Mouse (Mus musculus): ENCODE data around the gene Eif2b1. TPM values are rescaled to one million over a fixed set of nuclear protein-coding genes. Genes with fewer than 3 reads are reported as not detected.
"Not testable (repeated sequence)": the region's sequence is repeated elsewhere in the genome, so short reads cannot be mapped to it uniquely, and the experiment has no call there.

The Eif2b1 gene
- polyA plus RNA-seq (2012; ENCODE audit: insufficient read depth, low replicate concordance) = 8.4 and 10.9 TPM in 2 replicates

DNA sequence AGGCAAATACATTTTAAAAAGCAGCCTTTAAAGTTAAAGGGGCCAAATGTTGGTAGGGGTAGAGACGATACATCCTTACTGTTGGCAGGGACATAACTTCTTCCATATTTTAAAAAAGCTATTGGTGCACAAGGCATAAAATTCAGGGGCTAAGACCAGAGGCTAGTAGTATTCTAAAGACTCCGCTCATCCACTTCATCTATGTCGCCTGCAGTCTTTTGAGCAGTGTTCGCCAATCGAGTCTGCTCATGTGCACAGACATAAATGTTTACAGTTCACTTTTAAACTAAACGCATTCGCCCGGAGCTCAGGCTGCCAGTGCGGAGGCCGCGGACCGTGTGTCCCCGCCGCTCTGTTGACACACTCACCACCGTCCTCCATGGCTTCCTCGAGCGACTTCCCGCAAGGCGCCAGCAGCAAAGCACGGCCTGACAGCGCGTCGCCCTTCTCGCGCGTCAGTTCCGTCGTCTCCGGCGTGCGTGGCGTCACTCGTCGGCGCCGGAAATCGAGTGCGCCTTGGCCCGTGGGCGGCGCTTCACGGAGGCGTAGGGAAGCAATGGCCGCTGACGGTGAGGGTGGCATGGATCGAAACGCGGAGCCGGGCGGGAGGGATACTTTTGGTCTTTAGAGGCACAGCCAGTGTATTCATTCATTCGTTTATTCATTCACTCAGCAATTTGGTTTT is at the start of gene Eif2b1, which contains the start of gene Gtf2h3:
TSS of gene Eif2b1 (minus strand) at position 499 of the 685 bp plus-strand sequence.
TSS of gene Gtf2h3 (plus strand) at position 508 of the 685 bp plus-strand sequence.
- TF ChIP-seq GATA1 (IDR thresholded peaks at IDR 0.05; ENCODE audit: borderline replicate concordance, low read length) = no peak
- peak; percentile 57; the same call in 1 of the 2 replicates for TF ChIP-seq FLI1 (IDR thresholded peaks at IDR 0.05; ENCODE audit: low read length)
- peak within 1 kb of the TSS; percentile 97 for H3K4me3 ChIP-seq (replicated peaks)
- H3K36me3 ChIP-seq (replicated peaks; ENCODE audit: low read length) = peaks cover 57% of the 10 kb centered on the region
- H3K27me3 ChIP-seq (replicated peaks) = no peaks in the 10 kb centered on the region
- H3K4me1 ChIP-seq = peaks cover 72% of the 10 kb centered on the region
- H3K9me3 ChIP-seq = no peaks in the 10 kb centered on the region

DNA sequence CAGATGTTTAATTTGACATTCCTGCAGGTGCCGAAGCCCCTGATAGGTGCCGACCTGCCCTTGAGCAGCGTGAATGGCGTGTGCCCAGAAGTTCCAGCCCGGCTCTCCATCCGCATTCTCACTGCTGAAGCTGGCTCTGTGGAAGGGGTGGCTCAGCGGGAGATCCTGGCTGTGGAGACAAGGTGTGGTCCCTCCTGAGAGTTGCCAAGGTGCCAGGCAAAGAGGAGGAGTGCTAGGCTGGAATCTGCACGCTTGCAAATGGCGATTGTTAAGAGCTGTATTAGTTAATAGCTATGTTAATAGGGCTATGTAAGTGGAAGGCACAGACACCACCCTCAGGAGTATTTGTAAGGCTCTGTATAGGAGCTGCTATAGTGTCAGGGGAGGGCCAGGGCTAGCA is 45.4 kb upstream of the Eif2b1 start:
- TF ChIP-seq GATA1 (IDR thresholded peaks at IDR 0.05; ENCODE audit: borderline replicate concordance, low read length) (no peak), FLI1 (IDR thresholded peaks at IDR 0.05; ENCODE audit: low read length) (no peak)

DNA sequence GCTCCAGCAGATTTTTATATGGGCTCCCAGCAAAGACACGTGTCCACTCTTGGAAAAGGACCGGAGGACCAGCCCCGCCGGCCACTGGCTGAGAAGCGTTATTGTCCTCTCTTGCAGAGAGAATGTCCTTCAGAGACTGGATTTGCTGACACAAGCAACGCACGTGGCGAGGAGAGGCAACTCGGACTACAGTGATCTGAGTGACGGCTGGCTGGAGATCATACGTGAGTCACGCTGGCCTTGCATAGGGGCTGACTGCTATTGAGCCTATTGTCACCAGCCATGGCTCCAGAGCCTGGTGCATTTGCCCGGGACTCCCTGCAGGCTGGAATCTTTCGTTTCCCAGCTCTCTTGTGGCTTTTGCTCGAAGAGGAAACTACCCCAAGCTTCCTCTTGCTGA is 44.0 kb upstream of the Eif2b1 start:
- TF ChIP-seq GATA1 (IDR thresholded peaks at IDR 0.05; ENCODE audit: borderline replicate concordance, low read length) (no peak), FLI1 (IDR thresholded peaks at IDR 0.05; ENCODE audit: low read length) (no peak)
- H3K4me3 ChIP-seq (replicated peaks) = peak overlapping the region; percentile 72
- no peaks in the 10 kb centered on the region for H3K27me3 ChIP-seq (replicated peaks)
- H3K36me3 ChIP-seq (replicated peaks; ENCODE audit: low read length) = no peaks in the 10 kb centered on the region
- peaks cover 57% of the 10 kb centered on the region for H3K4me1 ChIP-seq
- no peaks in the 10 kb centered on the region for H3K9me3 ChIP-seq

More for the DNA sequence above, 45.4 kb upstream of the Eif2b1 start:
- no peaks in the 10 kb centered on the region for H3K27me3 ChIP-seq (replicated peaks)
- H3K36me3 ChIP-seq (replicated peaks; ENCODE audit: low read length) = no peaks in the 10 kb centered on the region
- H3K4me1 ChIP-seq = peaks cover 55% of the 10 kb centered on the region
- no peaks in the 10 kb centered on the region for H3K9me3 ChIP-seq
- H3K4me3 ChIP-seq (replicated peaks) = no peak overlapping the region

GRCm38 (mm10) chr5:124621362-124621761 is 42.4 kb upstream of the Eif2b1 start:
- H3K9me3 ChIP-seq = no peaks in the 10 kb centered on the region
- no peaks in the 10 kb centered on the region for H3K36me3 ChIP-seq (replicated peaks; ENCODE audit: low read length)
- H3K4me3 ChIP-seq (replicated peaks) = no peak overlapping the region
- H3K27me3 ChIP-seq (replicated peaks) = no peaks in the 10 kb centered on the region
- H3K4me1 ChIP-seq = peaks cover 47% of the 10 kb centered on the region
- TF ChIP-seq GATA1 (IDR thresholded peaks at IDR 0.05; ENCODE audit: borderline replicate concordance, low read length) (no peak), FLI1 (IDR thresholded peaks at IDR 0.05; ENCODE audit: low read length) (no peak)

- peaks cover 48% of the 10 kb centered on the region for H3K4me1 ChIP-seq
Observed at GRCm38 (mm10) chr5:124618711-124619110, 39.8 kb upstream of the Eif2b1 start.

DNA sequence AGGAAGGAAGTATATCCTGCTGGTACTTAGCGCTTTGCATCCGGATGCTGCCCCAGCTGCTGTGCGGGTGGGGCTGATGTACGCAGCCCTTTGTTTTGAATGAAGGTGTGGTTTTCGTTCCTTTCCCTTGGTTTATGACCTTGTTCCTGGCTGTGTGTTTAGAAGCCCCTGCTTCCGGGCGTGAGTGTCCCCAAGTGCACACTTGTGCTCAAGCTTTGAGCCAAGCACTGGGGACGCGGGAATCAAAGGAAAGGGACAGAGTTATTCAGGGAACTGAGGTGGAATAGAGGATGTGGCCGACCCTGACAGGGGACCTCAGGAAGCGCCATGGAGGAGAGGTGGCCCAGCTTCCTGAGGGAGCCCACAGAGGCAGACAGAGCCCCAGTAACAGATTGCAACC is 35.8 kb upstream of the Eif2b1 start:
- Histone ChIP-seq H3K4me1 (peaks cover 28% of the 10 kb centered on the region), H3K36me3 (replicated peaks; ENCODE audit: low read length) (no peaks in the 10 kb centered on the region), H3K4me3 (replicated peaks) (no peak overlapping the region), H3K9me3 (peaks cover 3% of the 10 kb centered on the region; the same call in 1 of the 2 replicates), H3K27me3 (replicated peaks) (no peaks in the 10 kb centered on the region)
- TF ChIP-seq GATA1 (IDR thresholded peaks at IDR 0.05; ENCODE audit: borderline replicate concordance, low read length) = no peak
- no peak for TF ChIP-seq FLI1 (IDR thresholded peaks at IDR 0.05; ENCODE audit: low read length)

More at GRCm38 (mm10) chr5:124618711-124619110, 39.8 kb upstream of the Eif2b1 start:
- Histone ChIP-seq H3K4me3 (replicated peaks) (no peak overlapping the region), H3K36me3 (replicated peaks; ENCODE audit: low read length) (no peaks in the 10 kb centered on the region), H3K9me3 (no peaks in the 10 kb centered on the region), H3K27me3 (replicated peaks) (no peaks in the 10 kb centered on the region)
- no peak for TF ChIP-seq FLI1 (IDR thresholded peaks at IDR 0.05; ENCODE audit: low read length)
- no peak for TF ChIP-seq GATA1 (IDR thresholded peaks at IDR 0.05; ENCODE audit: borderline replicate concordance, low read length)

- Histone ChIP-seq H3K4me1 (peaks cover 17% of the 10 kb centered on the region), H3K4me3 (replicated peaks) (no peak overlapping the region), H3K27me3 (replicated peaks) (peaks cover 7% of the 10 kb centered on the region), H3K9me3 (peaks cover 3% of the 10 kb centered on the region; the same call in 1 of the 2 replicates), H3K36me3 (replicated peaks; ENCODE audit: low read length) (no peaks in the 10 kb centered on the region)
- TF ChIP-seq FLI1 (IDR thresholded peaks at IDR 0.05; ENCODE audit: low read length) (no peak), GATA1 (IDR thresholded peaks at IDR 0.05; ENCODE audit: borderline replicate concordance, low read length) (no peak)
Observed at GRCm38 (mm10) chr5:124610965-124611364, 32.0 kb upstream of the Eif2b1 start.

GRCm38 (mm10) chr5:124605041-124605622 is 26.2 kb upstream of the Eif2b1 start:
- H3K36me3 ChIP-seq (replicated peaks; ENCODE audit: low read length) = no peaks in the 10 kb centered on the region
- no peak overlapping the region for H3K4me3 ChIP-seq (replicated peaks)
- no peak for TF ChIP-seq FLI1 (IDR thresholded peaks at IDR 0.05; ENCODE audit: low read length)
- TF ChIP-seq GATA1 (IDR thresholded peaks at IDR 0.05; ENCODE audit: borderline replicate concordance, low read length) = no peak
- peaks cover 9% of the 10 kb centered on the region for H3K27me3 ChIP-seq (replicated peaks)
- peaks cover 13% of the 10 kb centered on the region for H3K4me1 ChIP-seq
- H3K9me3 ChIP-seq = peaks cover 5% of the 10 kb centered on the region

GRCm38 (mm10) chr5:124604296-124604695 is 25.4 kb upstream of the Eif2b1 start:
- Histone ChIP-seq H3K9me3 (peaks cover 11% of the 10 kb centered on the region), H3K4me3 (replicated peaks) (no peak overlapping the region), H3K27me3 (replicated peaks) (peaks cover 9% of the 10 kb centered on the region), H3K4me1 (peaks cover 17% of the 10 kb centered on the region), H3K36me3 (replicated peaks; ENCODE audit: low read length) (no peaks in the 10 kb centered on the region)
- TF ChIP-seq FLI1 (IDR thresholded peaks at IDR 0.05; ENCODE audit: low read length) (no peak), GATA1 (IDR thresholded peaks at IDR 0.05; ENCODE audit: borderline replicate concordance, low read length) (no peak)

DNA sequence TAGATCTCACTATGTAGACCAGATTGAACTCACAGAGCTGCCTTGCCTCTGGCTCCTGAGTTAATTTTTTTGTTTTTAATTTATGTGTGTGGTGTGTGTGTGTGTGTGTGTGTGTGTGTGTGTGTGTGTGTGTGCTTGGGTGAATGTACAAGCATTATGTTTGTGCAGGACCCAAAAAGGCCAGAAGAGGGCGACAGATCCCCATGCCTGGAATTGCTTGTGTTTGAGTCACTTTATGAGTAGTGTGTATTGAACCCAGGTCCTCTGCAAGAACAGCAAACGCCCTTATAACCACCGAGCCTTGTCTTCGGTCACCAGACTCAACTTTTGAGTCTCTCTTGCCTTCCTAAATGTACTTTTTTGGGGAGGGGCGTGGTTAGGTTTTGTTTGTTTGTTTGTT is 23.4 kb upstream of the Eif2b1 start:
- Histone ChIP-seq H3K27me3 (replicated peaks) (peaks cover 5% of the 10 kb centered on the region), H3K4me3 (replicated peaks) (no peak overlapping the region), H3K9me3 (peaks cover 11% of the 10 kb centered on the region), H3K4me1 (peaks cover 27% of the 10 kb centered on the region), H3K36me3 (replicated peaks; ENCODE audit: low read length) (peaks cover 2% of the 10 kb centered on the region)
- TF ChIP-seq FLI1 (IDR thresholded peaks at IDR 0.05; ENCODE audit: low read length) (no peak), GATA1 (IDR thresholded peaks at IDR 0.05; ENCODE audit: borderline replicate concordance, low read length) (no peak)

DNA sequence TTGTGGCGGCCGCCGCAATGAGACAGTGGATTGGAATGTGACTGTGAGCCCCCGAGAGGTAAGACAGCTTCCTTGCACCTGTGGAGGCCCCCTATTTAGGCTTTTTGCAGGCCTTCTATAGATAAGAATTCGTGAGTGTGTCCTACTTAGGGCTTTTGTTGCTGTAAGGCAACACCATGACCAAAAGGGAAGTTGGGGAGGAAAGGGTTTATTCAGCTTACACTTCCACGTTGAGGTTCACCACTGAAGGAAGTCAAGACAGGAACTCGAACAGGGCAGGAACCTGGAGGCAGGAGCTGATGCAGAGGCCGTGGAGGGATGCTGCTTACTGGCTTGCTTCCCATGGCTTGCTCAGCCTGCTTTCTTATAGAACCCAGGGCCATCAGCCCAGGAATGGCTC is 20.8 kb upstream of the Eif2b1 start:
- not testable (repeated sequence) for H3K27me3 ChIP-seq (replicated peaks); H3K4me3 ChIP-seq (replicated peaks)
- Histone ChIP-seq H3K9me3 (peaks cover 11% of the 10 kb centered on the region), H3K4me1 (peaks cover 25% of the 10 kb centered on the region), H3K36me3 (replicated peaks; ENCODE audit: low read length) (peaks cover 28% of the 10 kb centered on the region)

Measured in megakaryocyte, embryonic 14.5 days (primary cell).